Mouse (Mus musculus): ENCODE results near the gene BC028528.
"Not testable (repeated sequence)": the region's sequence is repeated elsewhere in the genome, so short reads cannot be mapped to it uniquely, and the experiment has no call there.

BC028528 gene

DNA sequence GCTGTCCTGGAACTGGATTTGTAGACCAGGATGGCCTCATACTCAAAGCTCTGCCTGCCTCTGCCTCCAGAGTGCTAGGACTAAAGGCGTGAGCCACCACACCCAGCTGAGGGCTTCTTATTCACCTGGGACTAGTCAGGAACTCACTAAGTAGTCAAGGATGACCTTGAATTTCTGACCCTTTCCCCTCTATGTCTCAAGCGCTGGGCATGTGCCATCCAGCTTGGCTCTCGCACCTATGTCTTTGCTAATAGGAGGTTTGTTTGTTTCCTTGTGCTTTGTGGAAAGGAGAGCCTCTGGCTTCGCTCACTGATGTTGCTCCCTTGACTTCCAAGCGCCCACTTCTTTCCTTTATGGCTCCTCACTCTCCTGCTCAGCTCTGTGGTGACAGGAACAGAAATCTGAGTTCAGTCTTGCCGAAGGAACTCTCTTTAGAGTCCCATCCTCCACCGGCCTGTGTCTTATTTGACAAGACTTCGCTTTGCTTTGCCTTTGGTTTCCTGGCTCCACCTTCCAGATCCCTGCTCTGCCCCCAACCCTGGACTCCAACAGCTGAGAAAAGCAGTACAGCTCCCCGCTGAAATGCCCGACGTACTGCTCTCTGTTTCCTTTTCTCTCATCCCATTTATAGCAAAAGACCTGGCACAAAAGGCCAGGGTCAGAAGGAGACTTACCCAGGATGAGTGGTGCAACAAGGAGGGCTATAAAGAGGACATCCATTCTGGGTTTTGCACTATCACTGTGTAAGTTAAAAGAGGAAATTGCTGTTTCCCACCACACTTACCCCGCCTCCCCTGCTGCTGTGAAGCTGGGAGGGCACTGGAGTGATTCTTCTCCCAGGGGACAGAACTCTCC, at the start of gene BC028528:
Gene BC028528 (minus strand): TSS at position 795 of the 855 bp plus-strand sequence.
- DNase-seq = no peak

GRCm38 (mm10) chr3:95938835-95939234, 47.0 kb upstream of the BC028528 start:
- DNase-seq = peak; percentile 53

- no peak for DNase-seq
These were observed 46.4 kb upstream of the BC028528 start for GRCm38 (mm10) chr3:95938217-95938616.

GRCm38 (mm10) chr3:95934448-95934847, 42.6 kb upstream of the BC028528 start:
- DNase-seq = no peak

- DNase-seq = peak; percentile 74
These were observed 41.4 kb upstream of the BC028528 start for GRCm38 (mm10) chr3:95933111-95933750.

- DNase-seq = no peak
These were observed 40.8 kb upstream of the BC028528 start for GRCm38 (mm10) chr3:95932566-95932965.

- peak; percentile 44 for DNase-seq
These were observed 40.4 kb upstream of the BC028528 start for GRCm38 (mm10) chr3:95932157-95932556.

- no peak for DNase-seq
These were observed 39.7 kb upstream of the BC028528 start for GRCm38 (mm10) chr3:95931471-95931870.

DNA sequence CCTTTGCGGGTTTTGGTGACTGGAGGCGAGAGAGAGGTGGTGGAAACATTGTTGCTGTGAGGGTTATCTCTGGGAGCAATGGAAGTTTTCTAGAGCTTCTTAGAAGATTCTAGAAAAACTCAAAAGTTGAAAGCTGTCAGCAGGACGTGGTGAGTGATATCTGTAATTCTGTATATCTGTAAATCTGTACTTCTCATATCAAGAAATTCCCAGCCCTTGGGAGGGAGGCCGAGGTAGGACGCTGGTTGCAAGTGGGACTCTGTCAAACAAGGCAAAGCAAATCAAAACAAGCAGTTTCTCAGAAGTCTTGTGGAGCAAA, 38.6 kb upstream of the BC028528 start:
- DNase-seq = no peak

GRCm38 (mm10) chr3:95929581-95930470, 38.0 kb upstream of the BC028528 start:
- peak; percentile 75 for DNase-seq

DNA sequence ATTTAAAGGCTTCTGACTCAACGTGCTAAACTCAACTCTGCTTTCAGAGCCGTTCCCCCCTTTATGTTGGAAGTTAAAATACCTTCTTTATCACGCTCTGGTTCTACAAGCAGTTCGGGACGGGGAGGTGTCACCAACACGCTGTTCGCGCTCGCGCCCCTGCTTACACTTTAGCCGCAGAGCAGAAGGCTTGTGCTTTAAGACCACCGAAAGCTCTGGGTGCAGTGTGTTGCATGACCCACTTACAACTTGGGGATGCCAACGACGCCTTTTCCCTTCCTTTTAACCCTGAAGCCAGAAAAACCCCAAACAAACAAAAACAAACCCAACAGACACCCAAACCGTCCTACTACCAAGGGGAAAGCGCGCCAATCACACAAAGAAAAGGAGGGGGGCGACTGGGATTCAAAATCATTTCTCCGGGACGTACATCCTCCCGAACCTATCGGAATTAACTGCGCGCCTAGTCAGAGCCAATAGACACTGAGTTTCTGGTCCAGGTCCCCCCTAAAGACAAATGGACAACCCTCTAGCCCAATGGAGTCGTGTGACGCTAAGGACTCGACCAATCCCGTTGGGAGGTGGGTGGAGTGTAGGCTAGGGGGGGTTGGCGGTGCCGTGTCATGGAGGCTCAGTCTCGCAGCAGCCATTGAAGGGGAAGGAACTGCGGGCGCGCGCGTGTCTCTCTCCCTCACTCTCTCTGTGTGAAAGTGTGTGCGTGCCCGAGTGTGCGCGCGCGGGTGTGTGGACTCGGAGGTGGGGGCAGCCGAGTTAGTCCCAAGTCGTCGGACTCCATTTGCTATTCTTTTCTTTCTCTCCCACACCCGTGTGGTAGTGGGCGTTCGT, 37.1 kb upstream of the BC028528 start, which contains the start of gene Anp32e:
Gene Anp32e (plus strand): TSS at position 589 of the 846 bp plus-strand sequence.
- peak; percentile 100 for DNase-seq

GRCm38 (mm10) chr3:95928261-95928657, 36.5 kb upstream of the BC028528 start:
- DNase-seq = no peak

DNA sequence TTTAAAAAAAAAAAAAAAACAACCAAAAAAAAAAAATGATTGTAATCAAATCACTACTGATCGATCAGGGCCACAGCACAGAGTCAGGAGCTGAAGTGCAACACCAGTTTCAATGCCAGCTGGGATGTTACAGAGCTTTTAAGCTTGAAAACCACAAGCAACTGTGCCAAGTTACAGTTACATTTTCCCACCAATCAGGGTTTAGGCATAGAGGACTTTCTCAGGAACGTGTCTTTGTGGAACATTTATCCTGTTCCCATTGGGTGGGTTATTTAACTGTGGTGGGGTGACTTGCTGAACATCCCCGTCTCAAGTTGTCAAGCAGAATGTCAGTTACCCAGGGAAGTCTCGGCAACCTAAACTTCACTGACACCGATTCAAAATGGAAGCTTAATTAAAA, 33.3 kb upstream of the BC028528 start:
- no peak for DNase-seq

GRCm38 (mm10) chr3:95924185-95924584, 32.4 kb upstream of the BC028528 start:
- DNase-seq = no peak

- not testable (repeated sequence) for DNase-seq
These were observed 31.6 kb upstream of the BC028528 start for GRCm38 (mm10) chr3:95923429-95923828.

DNA sequence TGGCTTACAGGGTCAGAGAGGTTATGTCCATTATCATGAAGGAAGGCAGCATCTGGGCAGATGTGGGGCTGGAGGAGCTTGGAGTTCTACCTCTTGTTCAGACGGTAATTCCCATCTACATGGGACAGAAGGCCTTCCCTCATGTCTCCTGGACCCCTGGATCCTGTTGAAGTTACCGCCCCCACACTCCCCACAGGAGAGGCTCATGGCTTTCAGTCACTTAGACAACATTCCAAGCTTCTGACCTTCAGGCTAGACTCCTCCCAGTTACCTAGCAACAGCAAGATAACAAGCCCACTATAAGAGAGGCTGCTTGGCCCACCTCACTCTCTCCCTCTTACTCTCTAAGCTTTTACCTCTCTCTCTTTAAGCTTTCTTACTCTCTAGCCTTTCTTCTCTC, 28.7 kb upstream of the BC028528 start:
- not testable (repeated sequence) for DNase-seq

DNA sequence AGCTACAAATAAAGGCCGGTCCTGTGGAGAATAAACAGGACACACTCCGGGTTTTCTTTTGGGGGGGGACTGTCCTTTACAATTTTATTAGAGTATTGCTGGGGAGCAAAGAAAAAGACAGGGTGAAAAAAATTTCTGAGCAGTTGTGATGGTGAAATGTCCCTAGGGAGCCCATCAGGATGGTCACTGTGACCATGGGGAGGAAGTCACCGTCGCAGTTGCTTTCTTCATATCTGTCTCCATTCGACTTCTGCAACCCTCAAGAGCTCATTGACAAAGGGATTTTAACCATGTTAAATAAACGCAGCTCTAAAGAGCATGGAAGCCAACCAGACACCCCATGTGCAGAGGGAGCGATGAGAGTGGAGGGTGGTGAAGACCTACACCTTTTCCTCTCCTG, 25.0 kb upstream of the BC028528 start:
- no peak for DNase-seq

DNA sequence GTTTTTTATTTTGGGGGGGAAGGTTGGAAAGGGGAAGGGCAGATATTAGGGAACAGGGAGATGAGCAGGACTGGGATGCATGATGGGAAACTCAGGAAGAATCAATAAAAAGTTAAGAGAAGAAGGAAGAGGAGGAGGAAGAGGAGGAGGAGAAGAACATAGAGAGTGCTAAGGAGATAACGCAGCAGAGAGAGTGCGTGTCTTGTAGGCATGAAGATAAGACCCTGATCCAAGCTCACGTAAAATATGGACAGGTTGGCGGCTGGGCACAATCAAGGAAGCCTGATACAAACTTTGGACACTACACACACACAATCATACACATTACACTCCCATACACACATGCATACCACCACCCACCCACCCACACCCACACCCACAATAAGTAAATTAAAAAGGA, 22.9 kb upstream of the BC028528 start:
- no peak for DNase-seq

DNA sequence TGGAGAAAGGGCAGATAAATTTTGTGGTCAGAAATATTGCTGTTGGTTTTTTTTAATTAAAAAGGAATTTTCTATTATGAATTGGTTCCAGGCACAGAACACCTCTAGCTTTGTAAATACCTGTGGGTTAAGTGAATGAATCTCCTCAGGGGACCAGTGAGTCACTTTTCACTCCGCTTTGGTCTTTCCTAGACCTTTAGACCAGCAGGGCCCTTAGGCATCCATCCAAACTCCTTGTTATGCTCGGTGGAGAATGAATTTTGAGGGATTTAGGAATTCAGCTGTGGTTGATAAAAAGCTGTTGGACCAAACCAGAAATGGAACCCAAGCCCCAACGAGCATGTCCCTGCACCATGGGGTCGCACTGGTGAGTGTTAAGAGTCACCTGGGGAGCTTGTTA, 15.8 kb upstream of the BC028528 start:
- no peak for DNase-seq

GRCm38 (mm10) chr3:95906860-95907259, 15.1 kb upstream of the BC028528 start:
- peak; percentile 73 for DNase-seq

DNA sequence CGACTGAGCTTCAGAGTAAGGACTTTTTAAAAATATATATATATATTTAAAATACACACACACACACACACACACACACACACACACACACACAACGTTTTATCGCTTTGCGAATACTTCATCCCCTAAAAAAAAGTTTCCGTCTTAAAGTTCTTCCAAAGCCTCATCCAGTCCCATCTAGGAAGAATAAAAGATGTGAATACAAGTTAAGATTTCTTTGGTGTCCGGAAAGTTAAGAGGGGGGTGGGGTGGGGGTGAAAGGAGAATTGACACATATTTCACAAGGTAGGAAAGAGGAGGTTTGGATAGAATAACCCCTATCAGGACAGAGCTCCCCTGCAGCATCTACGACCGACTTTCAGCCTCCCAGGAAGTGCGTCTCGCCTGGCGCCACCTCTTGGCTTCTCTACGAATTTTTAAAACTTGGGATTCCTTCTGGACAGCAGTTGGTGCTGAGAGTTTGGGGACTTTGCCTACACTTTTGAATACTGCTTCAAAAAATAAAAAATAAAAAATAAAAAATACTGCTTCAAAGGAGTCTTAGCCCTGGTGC, 14.2 kb upstream of the BC028528 start:
- DNase-seq = peak; percentile 75

Data from retina, postnatal 1 day (tissue).